Mouse (Mus musculus): ENCODE data around the gene A630095N17Rik.

A630095N17Rik gene

GRCm38 (mm10) chr1:75231664-75232152 lies at the start of gene A630095N17Rik:
Gene A630095N17Rik (minus strand): TSS chr1:75232102.
- no peak for DNase-seq (ENCODE audit: low read depth, low spot score)

GRCm38 (mm10) chr1:75278228-75278627 lies 46.3 kb upstream of the A630095N17Rik start, which contains the start of gene Resp18:
Gene Resp18 (minus strand): TSS chr1:75278415.
- no peak for DNase-seq (ENCODE audit: low read depth, low spot score)

- DNase-seq (ENCODE audit: low read depth, low spot score): no peak
These were observed 45.6 kb upstream of the A630095N17Rik start for GRCm38 (mm10) chr1:75277195-75278188.

- no peak for DNase-seq (ENCODE audit: low read depth, low spot score)
These were observed 32.4 kb upstream of the A630095N17Rik start, which contains the start of gene Ptprn for GRCm38 (mm10) chr1:75264091-75264880. Gene Ptprn (minus strand): TSS chr1:75264502.

GRCm38 (mm10) chr1:75262969-75263951 lies 31.4 kb upstream of the A630095N17Rik start:
- no peak for DNase-seq (ENCODE audit: low read depth, low spot score)

GRCm38 (mm10) chr1:75261278-75261677 lies 29.4 kb upstream of the A630095N17Rik start:
- no peak for DNase-seq (ENCODE audit: low read depth, low spot score)

GRCm38 (mm10) chr1:75255516-75256046 lies 23.7 kb upstream of the A630095N17Rik start:
- DNase-seq (ENCODE audit: low read depth, low spot score): no peak

- no peak for DNase-seq (ENCODE audit: low read depth, low spot score)
These were observed 22.7 kb upstream of the A630095N17Rik start for GRCm38 (mm10) chr1:75254625-75255013.

- peak; percentile 73 for DNase-seq (ENCODE audit: low read depth, low spot score)
These were observed 22.1 kb upstream of the A630095N17Rik start for GRCm38 (mm10) chr1:75253849-75254624.

- DNase-seq (ENCODE audit: low read depth, low spot score): no peak
These were observed 21.1 kb upstream of the A630095N17Rik start for GRCm38 (mm10) chr1:75253029-75253428.

GRCm38 (mm10) chr1:75252308-75252707 lies 20.4 kb upstream of the A630095N17Rik start:
- no peak for DNase-seq (ENCODE audit: low read depth, low spot score)

- peak; percentile 69 for DNase-seq (ENCODE audit: low read depth, low spot score)
These were observed 19.4 kb upstream of the A630095N17Rik start for GRCm38 (mm10) chr1:75251112-75251970.

GRCm38 (mm10) chr1:75250498-75250897 lies 18.6 kb upstream of the A630095N17Rik start:
- no peak for DNase-seq (ENCODE audit: low read depth, low spot score)

- no peak for DNase-seq (ENCODE audit: low read depth, low spot score)
These were observed 16.3 kb upstream of the A630095N17Rik start for GRCm38 (mm10) chr1:75248041-75248772.

GRCm38 (mm10) chr1:75247071-75247930 lies 15.4 kb upstream of the A630095N17Rik start:
- DNase-seq (ENCODE audit: low read depth, low spot score): no peak

GRCm38 (mm10) chr1:75244836-75245235 lies 12.9 kb upstream of the A630095N17Rik start:
- no peak for DNase-seq (ENCODE audit: low read depth, low spot score)

Data from c-Kit-negative CD71-positive TER-119-positive erythroid progenitor cells, embryonic 14.5 days (primary cell).